Mouse (Mus musculus) fibroblast of lung, adult 2 months (primary cell): ENCODE measurements around the gene Dync2li1.

Source experiments
- DNase-seq: peaks from one replicate; pipeline ENCODE4 v3.0.0-alpha.2; 2011; ENCODE audit warnings: low read depth

Gene Dync2li1

DNA sequence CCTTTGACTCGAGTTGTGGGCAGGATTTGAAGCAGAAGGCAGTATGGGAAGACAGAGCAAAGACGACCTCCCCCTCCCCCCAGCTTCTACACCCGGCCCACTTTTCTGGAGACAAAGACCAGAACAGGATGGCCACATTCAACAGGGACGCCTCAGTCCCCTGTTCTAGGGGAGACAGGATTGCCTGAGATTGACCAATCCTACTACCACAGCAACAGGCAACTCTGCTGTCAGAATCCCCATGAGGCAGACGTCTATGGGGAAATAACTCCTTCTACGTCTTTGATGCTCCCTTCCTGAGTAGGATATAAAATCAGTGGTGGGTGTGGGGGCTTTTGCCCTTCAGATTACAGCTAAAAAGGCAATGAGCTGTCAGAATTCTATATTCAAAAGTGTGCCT lies 58.0 kb downstream of the Dync2li1 start:
- DNase-seq, result no peak

DNA sequence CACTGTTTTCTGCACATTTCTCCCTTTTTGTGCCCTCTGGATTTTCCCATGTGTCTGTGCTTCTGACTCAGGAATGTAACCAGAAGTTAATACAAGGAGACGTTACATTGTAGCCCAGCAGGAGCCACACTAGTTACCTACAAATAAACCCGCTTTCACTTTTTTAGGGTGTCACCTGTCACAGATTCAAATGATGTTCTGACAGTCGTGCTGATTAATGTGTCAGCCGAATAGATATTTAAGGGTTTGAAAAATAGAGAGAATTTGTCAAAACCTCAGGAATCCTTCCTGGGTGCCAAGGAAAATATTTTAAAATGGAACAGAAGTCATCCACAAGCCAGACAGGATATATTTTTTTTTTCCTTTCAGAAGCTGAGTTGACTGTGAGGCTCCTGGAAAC lies 59.0 kb downstream of the Dync2li1 start:
- DNase-seq, result peak; percentile 39

DNA sequence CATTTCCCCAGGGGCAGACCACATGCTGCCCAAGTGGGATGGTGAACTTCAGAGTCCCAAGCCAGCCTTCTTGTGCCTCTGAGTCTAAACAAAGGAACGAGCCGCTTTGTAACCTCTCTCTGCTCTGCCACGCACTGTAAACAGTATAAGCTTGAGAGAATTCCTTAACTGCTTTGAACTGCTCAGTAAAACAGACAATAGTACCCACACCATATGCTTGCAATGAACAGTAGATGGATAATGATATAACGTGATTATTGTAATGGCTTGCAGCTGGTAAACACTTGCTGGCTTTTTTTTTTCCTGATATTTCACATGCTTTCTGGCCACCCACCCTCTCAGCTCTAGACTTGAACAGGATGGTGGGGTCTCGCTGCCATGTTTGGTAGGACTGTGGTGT lies 61.7 kb downstream of the Dync2li1 start:
- DNase-seq, result no peak

DNA sequence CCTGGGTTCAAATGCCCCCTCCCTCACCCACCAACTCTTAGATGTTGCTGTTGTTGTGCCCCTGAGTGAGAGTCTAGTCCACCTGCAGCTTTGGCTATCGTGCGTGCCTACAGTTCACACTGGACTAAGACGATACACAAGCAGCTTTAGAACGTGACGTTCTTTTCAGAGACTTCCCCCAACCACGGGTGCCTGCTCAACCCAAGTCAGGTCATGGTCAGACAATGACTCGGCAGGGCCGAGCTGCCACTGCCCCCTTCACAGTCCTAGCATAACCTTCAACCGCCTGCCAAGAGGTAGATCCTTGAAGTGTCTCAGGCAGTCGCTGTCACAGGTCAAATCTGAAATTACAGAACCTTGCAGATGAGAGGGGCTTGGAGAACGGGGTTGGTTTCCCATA lies 62.5 kb downstream of the Dync2li1 start:
- DNase-seq, result no peak

DNA sequence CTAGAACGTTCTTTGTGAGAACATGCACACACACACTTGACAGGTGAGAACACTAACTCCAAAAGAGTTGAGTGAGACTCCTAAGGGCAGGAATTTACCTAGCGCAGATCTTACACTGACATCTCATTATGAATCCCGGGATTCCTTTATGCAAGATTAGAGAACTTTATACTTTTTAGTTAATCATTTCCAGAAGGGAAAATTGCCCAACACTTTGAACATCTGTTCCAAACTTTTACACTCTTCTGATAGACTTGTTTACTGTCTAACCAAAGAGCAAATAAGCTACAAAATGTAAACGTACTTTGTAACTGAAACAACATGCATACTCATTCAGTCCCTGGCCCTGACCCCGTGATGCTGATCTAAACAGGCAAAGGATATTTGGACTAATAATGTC lies 63.0 kb downstream of the Dync2li1 start:
- DNase-seq, result no peak

DNA sequence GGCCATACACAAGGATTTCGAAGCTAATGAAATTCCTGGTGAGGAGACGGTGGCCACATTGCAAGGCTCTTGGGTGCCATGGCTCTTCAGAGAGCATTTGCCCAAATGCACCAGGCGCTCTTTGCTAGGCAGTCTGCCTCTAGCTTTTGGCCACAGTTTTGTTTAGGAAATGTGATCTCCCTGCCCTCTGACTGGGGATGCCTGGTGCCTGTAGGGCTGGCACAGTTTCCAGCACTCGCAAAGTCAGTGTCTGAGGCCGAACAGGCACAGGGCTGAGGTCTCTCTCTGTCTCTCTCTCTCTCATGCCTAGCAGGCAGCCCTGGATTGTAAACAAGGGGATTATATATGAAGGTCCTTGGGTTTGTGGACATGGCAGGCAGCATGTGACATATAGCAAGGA lies 63.8 kb downstream of the Dync2li1 start:
- no peak for DNase-seq

DNA sequence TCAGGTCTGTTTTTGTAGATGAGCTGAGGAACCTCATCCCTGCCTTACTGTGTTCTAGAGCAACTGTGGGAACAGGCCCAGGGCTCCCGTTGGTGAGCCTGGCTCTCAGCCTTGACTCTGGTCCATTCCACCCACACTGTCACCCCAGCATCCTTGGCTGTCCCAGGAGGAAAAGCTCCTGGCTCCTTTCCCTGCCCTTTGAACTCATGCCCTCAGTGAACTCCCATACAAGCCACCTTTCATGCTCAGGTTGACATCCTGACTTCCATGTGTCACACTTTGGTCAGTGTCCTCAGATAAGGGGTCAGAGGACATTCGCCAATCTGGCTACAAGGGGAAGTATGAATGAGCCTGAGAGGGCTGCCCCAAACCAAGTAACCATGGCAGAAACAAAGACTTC lies 67.4 kb downstream of the Dync2li1 start:
- DNase-seq, result no peak

DNA sequence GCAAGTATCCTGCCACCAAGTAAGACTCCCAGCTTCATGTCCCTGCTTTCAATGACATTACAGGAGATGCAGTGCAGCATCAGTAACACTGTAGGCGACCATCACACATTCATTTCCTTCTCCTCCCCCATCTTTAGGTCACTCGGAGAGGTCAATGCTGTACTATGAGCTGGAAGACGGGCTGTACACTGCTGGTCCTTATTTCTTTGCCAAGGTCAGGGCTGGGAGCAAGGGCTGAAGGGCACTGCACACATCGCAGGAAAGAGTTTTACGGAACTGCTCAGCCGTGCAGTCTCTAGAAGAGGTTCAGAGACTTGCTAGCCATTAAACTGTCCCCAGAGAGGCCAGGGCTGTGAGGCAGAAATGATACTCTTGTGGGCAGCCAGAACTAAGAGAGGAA lies 70.2 kb downstream of the Dync2li1 start:
- no peak for DNase-seq

DNA sequence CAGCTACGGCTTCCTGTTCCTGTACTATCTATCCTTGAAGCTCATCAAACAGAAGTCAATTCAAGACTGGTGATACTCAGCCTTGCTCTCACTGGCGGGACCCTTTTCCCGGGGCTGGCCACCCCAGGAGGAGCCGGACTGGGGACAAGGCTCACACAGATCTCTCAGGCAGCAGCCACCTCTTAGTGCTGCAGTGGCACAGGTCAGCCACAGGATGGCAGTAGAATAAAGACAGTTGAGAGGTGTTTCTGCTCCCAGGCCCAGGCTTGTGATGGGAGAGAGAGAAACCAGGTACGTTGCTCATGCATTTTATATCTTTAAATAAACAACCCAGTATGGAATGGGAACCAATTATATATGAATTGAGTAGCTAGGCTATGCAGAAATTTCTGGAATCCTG lies 72.4 kb downstream of the Dync2li1 start:
- DNase-seq, result no peak
